Mouse (Mus musculus) intestine, postnatal 0 days (tissue): ENCODE results near the gene Rorc. TPM values are rescaled to one million over a fixed set of nuclear protein-coding genes. Genes with fewer than 3 reads are reported as not detected.

ENCODE experiments used
- ATAC-seq: fragments of 200-750 bp; cut with Nextera tagmentation; 2 replicates; pipeline ENCODE4 v1.8.0; 2017; ENCODE audit warnings: mild to moderate bottlenecking, moderate TSS enrichment, moderate library complexity
- H3K27ac ChIP-seq: fragments of 300-500 bp; sonication (generic); 2 replicates; pipeline ENCODE4 v1.5.1; 2014; ENCODE audit warnings: mild to moderate bottlenecking, low read depth, low read length, moderate library complexity
- H3K27me3 ChIP-seq: fragments of 300-500 bp; sonication (generic); replicated peaks from 2 replicates; pipeline ENCODE4 v1.6.1; 2014; ENCODE audit warnings: low read length, mixed read lengths; ENCODE audit not compliant: control insufficient read depth, insufficient read depth
- H3K36me3 ChIP-seq: fragments of 300-500 bp; sonication (generic); 2 replicates; pipeline ENCODE4 v1.6.1; 2014; ENCODE audit warnings: mild to moderate bottlenecking, moderate library complexity; ENCODE audit not compliant: control insufficient read depth, insufficient read depth
- H3K4me1 ChIP-seq: fragments of 300-500 bp; sonication (generic); replicated peaks from 2 replicates; pipeline ENCODE4 v1.6.1; 2014; ENCODE audit warnings: antibody characterized with exemption, low read length, mixed read lengths; ENCODE audit not compliant: control insufficient read depth, insufficient read depth
- H3K4me2 ChIP-seq: fragments of 300-500 bp; sonication (generic); replicated peaks from 2 replicates; pipeline ENCODE4 v1.6.1; 2014; ENCODE audit warnings: low read depth, mild to moderate bottlenecking, moderate library complexity
- H3K4me3 ChIP-seq: fragments of 300-500 bp; sonication (generic); 2 replicates; pipeline ENCODE4 v1.5.1; 2014; ENCODE audit warnings: low read depth, low read length
- H3K9ac ChIP-seq: fragments of 300-500 bp; sonication (generic); 2 replicates; pipeline ENCODE4 v1.6.1; 2014; ENCODE audit warnings: mild to moderate bottlenecking, low read depth, low read length
- H3K9me3 ChIP-seq: fragments of 300-500 bp; sonication (generic); 2 replicates; pipeline ENCODE4 v1.6.1; 2016; ENCODE audit warnings: mixed run types; ENCODE audit not compliant: control insufficient read depth
- CTCF ChIP-seq: sonication (generic); IDR thresholded peaks from 2 replicates; pipeline ENCODE4 v1.5.1; 2016; ENCODE audit warnings: low read depth, mild to moderate bottlenecking, control low read depth, antibody characterized with exemption, moderate library complexity
- WGBS: fragments of 180-500 bp; shearing (Covaris S2); extraction: QIAGEN DNeasy Blood & Tissue Kit; methylation state at CpG from one replicate; pipeline ENCODE4 v1.1.7; 2014; 5-methylcytosine and 5-hydroxymethylcytosine counted together
- polyA plus RNA-seq: library from polyadenylated mRNA; unstranded; fragments of >200 nt; fragmentation: Nextera tagmentation; extraction: Ambion mirVana; gene quantifications from 2 replicates; pipeline ENCODE4 v1.2.1, GENCODE M21; 2015

The Rorc gene
- polyA plus RNA-seq, 1 experiment from 2014 or later = 25.5 TPM

DNA sequence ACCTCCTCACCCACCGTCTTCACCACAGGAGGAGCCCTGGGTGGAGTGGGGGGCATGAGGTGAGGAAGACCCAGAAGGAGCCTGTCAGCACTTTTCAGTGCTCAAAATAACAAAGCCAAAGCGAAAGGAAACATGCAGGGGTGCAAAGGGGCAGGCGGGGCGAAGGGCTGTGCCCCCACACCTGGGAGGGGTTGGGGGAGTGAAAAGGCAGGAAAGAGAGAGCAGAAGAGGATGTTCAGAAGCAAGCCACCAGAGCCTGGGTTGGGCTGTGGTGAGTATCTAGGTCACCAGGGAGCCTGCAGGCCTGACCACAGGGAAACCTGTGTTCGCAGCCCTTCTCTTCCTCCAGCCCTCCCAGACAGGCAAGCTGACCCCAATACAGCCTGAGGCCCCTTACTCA is 15.5 kb downstream of the Rorc start:
- Histone ChIP-seq H3K4me2 (no peak overlapping the region), H3K27ac (no peak overlapping the region), H3K27me3 (no peaks in the 10 kb centered on the region), H3K36me3 (peaks cover 38% of the 10 kb centered on the region), H3K9me3 (no peaks in the 10 kb centered on the region), H3K4me1 (no peaks in the 10 kb centered on the region), H3K9ac (no peak overlapping the region), H3K4me3 (no peak overlapping the region)
- WGBS = 77% methylated on average over 5 of the region's 5 CpGs
- TF ChIP-seq CTCF = no peak
- ATAC-seq = no peak

DNA sequence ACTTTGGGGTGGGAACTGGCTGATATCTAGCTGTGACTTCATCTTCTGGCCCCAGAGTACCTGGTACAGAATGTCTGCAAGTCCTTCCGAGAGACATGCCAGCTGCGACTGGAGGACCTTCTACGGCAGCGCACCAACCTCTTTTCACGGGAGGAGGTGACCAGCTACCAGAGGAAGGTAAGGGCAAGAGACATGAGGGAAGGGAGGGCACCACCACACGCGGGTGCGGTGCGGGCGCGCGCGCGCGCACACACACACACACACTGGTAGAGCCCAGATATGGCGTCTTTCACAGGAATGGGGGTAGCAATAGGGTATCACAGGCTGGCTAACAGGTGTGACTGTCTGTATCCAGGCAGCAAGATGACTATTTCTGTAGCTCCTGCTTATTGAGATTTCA is 16.8 kb downstream of the Rorc start:
- Histone ChIP-seq H3K4me2 (no peak overlapping the region), H3K27me3 (no peaks in the 10 kb centered on the region), H3K4me1 (no peaks in the 10 kb centered on the region), H3K36me3 (peaks cover 41% of the 10 kb centered on the region), H3K9ac (no peak overlapping the region), H3K9me3 (no peaks in the 10 kb centered on the region), H3K4me3 (no peak overlapping the region), H3K27ac (no peak overlapping the region)
- 94% methylated on average over 16 of the region's 16 CpGs for WGBS
- no peak for TF ChIP-seq CTCF
- no peak for ATAC-seq

DNA sequence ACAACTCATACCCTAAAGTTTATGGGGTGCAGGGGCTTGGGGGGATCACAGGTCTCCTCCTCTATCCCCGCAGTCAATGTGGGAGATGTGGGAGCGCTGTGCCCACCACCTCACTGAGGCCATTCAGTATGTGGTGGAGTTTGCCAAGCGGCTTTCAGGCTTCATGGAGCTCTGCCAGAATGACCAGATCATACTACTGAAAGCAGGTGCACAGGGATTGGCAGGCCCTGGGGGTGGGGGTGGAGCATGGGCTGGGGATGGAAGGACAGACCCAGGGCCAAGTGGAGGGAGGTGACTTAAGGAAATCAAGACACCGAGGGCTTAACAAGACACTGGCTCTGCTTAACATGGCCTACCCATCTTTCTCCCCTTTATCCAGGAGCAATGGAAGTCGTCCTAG is 18.4 kb downstream of the Rorc start:
- H3K27me3 ChIP-seq = no peaks in the 10 kb centered on the region
- H3K9ac ChIP-seq = no peak overlapping the region
- no peak for ATAC-seq
- H3K4me1 ChIP-seq = no peaks in the 10 kb centered on the region
- no peak for TF ChIP-seq CTCF
- no peak overlapping the region for H3K27ac ChIP-seq
- H3K36me3 ChIP-seq = peaks cover 44% of the 10 kb centered on the region
- no peaks in the 10 kb centered on the region for H3K9me3 ChIP-seq
- no peak overlapping the region for H3K4me3 ChIP-seq
- WGBS = 77% methylated on average over 5 of the region's 5 CpGs
- H3K4me2 ChIP-seq = no peak overlapping the region

DNA sequence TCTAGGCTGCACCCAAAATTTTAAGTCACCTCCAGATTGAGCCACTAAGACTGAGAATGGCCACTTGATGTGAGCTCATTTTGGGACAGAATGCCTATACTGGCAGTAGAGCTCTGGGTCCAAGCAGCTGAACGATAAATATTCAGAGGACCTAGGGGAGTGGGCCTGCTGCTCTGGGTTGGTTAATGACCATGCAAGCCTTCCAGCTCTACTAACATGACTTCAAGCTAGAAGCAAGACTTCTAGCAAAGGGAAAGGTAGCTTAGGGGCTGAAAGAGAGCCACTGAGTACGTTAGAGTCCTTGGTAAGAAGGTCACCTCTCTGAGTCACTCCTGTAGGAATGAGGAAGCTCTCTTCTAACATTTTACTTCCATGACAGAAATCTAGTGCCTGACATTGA is 19.5 kb downstream of the Rorc start:
- H3K27me3 ChIP-seq = no peaks in the 10 kb centered on the region
- H3K9me3 ChIP-seq = no peaks in the 10 kb centered on the region
- no peak overlapping the region for H3K4me2 ChIP-seq
- H3K4me1 ChIP-seq = no peaks in the 10 kb centered on the region
- H3K9ac ChIP-seq = no peak overlapping the region
- 80% methylated on average over 2 of the region's 2 CpGs for WGBS
- H3K27ac ChIP-seq = no peak overlapping the region
- H3K36me3 ChIP-seq = peaks cover 38% of the 10 kb centered on the region
- no peak for ATAC-seq
- TF ChIP-seq CTCF = no peak
- H3K4me3 ChIP-seq = no peak overlapping the region

DNA sequence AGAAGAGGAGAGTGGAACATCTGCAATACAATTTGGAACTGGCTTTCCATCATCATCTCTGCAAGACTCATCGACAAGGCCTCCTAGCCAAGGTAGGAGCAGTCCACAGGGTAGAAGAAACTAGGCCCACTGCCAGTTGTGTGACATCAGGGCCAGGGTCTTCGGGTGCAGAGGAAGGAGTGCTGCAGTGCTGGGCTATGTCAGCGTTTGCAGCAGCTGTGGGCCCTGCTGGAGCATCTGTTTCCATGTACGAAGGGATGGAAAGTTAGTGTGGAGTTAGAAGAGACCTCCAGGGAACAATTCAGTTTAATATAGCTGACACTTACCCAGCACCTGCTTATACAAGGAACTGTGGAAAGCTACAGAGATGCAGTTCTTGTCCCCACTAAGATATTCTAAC is 20.5 kb downstream of the Rorc start:
- WGBS = 71% methylated on average over 4 of the region's 4 CpGs
- Histone ChIP-seq H3K9me3 (no peaks in the 10 kb centered on the region), H3K27ac (no peak overlapping the region), H3K4me1 (no peaks in the 10 kb centered on the region), H3K36me3 (peaks cover 35% of the 10 kb centered on the region), H3K4me2 (no peak overlapping the region), H3K4me3 (no peak overlapping the region), H3K9ac (no peak overlapping the region), H3K27me3 (no peaks in the 10 kb centered on the region; the same call in 1 of the 2 replicates)
- TF ChIP-seq CTCF = no peak
- ATAC-seq = no peak

DNA sequence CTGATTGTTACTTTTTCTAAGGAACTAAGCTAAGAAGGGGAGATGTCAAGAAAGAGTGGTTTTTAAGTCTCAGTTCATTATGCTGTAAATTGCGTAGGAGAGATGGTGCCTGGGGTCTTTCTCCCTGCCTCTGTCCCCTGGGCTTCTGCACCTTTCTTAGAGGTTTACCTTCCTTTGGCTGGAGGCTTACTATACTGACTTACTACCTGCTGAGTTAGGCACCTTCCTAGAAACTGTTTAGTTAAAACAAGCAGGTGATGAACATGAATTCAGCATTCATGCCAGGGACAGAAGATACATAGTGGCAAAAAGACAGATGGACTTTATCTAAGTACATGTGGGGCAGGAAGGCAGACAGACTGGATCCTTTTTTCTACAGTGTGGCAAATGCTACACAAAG is 23.7 kb downstream of the Rorc start:
- no peak for ATAC-seq
- no peaks in the 10 kb centered on the region for H3K9me3 ChIP-seq

DNA sequence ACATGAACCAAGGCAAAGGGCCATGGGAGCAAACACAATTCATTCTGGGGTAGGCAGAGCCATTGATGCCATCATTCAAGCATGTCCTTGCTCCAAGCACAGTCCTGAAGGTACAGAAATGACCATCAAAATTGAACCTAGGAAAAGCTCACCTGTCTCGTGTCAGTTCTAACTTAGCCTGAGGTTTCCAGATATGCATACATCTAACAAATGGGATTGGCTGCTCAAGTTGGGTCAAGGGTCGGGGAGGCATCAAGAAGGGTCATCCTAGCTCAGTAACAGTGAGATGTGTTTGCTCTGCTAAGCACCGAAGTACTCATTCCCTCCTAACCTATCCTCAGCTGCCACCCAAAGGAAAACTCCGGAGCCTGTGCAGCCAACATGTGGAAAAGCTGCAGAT is 24.3 kb downstream of the Rorc start:
- H3K9me3 ChIP-seq = no peaks in the 10 kb centered on the region
- WGBS = 74% methylated on average over 4 of the region's 4 CpGs

More for the DNA sequence above, 23.7 kb downstream of the Rorc start:
- H3K4me1 ChIP-seq = no peaks in the 10 kb centered on the region
- WGBS = 87% methylated on average over 1 of the region's 1 CpGs
- H3K4me2 ChIP-seq = no peak overlapping the region
- H3K36me3 ChIP-seq = peaks cover 15% of the 10 kb centered on the region
- H3K4me3 ChIP-seq = no peak overlapping the region
- no peak overlapping the region for H3K9ac ChIP-seq
- H3K27me3 ChIP-seq = peaks cover 3% of the 10 kb centered on the region; the same call in 1 of the 2 replicates
- H3K27ac ChIP-seq = no peak overlapping the region
- TF ChIP-seq CTCF = no peak

More for the DNA sequence above, 24.3 kb downstream of the Rorc start:
- Histone ChIP-seq H3K4me1 (no peaks in the 10 kb centered on the region), H3K4me2 (no peak overlapping the region), H3K9ac (no peak overlapping the region), H3K27me3 (peaks cover 5% of the 10 kb centered on the region; the same call in 1 of the 2 replicates), H3K4me3 (no peak overlapping the region), H3K27ac (no peak overlapping the region), H3K36me3 (peaks cover 12% of the 10 kb centered on the region; the same call in 1 of the 2 replicates)
- ATAC-seq = no peak
- no peak for TF ChIP-seq CTCF
